Mouse (Mus musculus): ENCODE measurements around the gene Snn.

DNA sequence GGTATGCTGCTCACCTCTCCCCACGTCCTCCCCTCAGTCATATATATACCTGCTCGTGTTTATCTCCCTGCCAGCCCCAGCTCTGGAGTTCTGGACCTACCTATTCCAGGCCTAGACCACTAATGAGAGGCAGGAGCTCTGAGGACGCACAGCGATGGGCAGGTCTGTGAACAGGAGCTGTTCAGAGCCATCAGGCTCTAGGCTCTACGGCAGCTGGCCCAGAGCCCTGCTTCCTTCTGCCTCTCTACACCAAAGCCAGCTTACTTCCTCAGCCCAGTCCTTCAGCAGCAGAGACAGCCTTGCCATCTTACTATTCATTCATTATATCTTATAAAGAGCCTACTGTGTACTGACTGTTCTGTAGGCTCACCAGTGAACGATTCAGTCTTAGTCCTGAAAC lies 4.0 kb downstream of the Snn start:
- TF ChIP-seq POLR2A (IDR thresholded peaks at IDR 0.05; ENCODE audit: insufficient read length, low read depth) (no peak), USF1 (IDR thresholded peaks at IDR 0.05; ENCODE audit: low read depth) (no peak), MAX (IDR thresholded peaks at IDR 0.05; ENCODE audit: low read depth) (no peak), MYOG (IDR thresholded peaks at IDR 0.05; ENCODE audit: control insufficient read depth in 1 of 3, insufficient read depth in 1 of 3, insufficient read length in 2 of 3, low read depth in 2 of 3) (no peak), POLR2AphosphoS2 (IDR thresholded peaks at IDR 0.05; ENCODE audit: insufficient read length, low read depth) (no peak)
